Mouse (Mus musculus): Measurements from ENCODE around the gene L3mbtl2.

L3mbtl2 gene

DNA sequence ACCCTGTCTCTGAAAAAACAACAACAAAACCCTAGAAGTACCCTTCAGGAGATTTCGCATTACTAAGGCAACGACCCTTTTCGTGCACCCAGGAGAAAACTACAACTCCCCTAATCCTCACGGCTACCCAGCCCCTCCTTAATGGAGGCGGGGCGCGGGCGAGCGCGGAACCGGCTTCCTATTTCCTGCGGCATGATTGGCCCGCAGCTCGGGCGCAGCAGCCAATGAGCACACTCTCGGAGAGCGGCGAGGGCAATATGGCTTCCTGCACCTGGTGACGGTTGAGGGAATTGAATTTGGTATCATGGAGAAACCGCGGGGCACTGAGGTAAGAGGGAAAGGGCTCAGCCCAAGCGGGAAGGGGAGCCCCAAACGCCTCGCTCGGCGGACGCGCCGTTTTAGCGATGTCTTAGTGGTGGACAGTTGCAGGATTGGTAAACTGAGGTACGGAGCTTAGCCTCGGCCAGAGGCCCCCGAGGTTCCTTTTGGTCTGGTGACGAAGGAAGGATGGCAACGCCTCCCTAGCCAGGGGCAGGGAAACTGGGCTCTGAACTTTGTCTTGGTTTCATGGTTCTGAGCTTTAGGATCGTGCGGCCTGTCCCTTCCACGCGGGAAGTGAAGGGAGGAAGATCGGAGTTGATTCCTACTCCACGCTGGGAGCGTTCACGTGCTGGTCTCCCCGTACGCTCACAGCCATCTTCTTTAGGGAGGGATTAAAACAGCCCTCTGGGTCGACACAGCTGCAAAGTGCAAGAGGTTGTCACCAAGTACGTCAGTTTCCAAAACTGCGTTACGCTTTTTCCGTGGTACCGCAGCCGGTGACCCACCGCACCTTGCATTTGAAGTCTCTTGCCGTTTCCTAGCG lies at the start of gene L3mbtl2:
Gene L3mbtl2, plus strand, starts transcription at position 193 of the 865 bp plus-strand sequence.
- in situ Hi-C loops (cut with MboI, MseI) = loop anchor here (5.0 kb wide), 1 partner anchor 47 kb away; no protein-coding TSS in a partner anchor

DNA sequence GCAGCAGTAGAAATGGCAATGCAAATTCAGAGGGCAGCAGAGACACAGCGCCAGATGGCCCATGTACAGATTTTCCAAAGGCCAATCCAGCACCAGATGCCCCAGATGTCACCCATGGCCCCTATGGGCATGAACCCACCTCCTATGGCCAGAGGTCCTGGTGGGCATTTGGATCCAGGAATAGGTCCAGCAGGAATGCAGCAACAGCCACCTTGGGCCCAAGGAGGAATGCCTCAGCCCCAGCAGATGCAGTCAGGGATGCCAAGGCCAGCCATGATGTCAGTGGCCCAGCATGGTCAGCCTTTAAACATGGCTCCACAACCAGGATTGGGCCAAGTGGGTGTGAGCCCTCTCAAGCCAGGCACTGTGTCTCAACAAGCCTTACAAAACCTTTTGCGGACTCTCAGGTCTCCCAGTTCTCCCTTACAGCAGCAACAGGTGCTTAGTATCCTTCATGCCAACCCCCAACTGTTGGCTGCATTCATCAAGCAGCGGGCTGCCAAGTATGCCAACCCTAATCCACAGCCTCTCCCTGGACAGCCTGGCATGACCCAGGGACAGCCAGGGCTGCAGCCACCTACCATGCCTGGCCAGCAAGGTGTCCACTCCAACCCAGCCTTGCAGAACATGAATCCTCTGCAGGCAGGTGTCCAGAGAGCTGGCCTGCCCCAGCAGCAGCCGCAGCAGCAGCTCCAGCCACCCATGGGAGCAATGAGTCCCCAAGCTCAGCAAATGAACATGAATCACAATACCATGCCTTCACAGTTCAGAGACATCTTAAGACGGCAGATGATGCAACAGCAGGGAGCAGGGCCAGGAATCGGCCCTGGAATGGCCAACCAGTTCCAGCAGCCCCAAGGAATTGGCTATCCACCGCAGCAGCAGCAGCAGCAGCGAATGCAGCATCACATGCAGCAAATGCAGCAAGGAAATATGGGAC lies 13.9 kb upstream of the L3mbtl2 start:
- in situ Hi-C loops (cut with MboI, MseI) = no loop called here

DNA sequence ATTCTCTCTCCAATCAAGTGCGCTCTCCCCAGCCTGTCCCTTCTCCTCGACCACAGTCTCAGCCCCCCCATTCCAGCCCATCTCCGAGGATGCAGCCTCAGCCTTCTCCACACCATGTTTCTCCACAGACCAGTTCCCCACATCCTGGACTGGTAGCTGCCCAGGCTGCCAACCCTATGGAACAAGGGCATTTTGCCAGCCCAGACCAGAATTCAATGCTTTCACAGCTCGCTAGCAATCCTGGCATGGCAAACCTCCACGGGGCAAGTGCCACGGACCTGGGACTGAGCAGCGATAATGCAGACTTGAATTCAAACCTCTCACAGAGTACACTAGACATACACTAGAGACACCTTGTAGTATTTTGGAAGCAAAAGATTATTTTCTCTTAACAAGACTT lies 13.1 kb upstream of the L3mbtl2 start:
- in situ Hi-C loops (cut with MboI, MseI) = no loop called here

DNA sequence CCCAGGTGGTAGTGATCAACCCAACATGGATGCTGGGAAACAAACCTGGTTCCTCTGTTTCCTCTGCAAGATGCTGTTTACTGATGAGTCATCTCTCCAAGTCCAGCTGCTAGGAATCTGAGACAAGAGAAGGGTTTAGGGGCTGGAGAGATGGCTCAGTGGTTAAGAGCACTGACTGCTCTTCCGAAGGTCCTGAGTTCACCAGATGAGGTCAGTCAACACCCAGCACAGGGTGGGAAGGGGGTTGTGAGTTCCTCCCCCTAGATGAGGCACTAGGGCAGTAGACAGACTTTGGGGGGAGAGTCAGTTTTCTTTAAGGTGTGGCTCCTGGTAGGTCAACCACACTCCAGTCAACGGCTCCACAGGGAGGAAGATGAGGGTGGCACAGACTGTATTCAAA lies 2.0 kb upstream of the L3mbtl2 start:
- in situ Hi-C loops (cut with MboI, MseI) = loop anchor here (5.0 kb wide), 1 partner anchor 44 kb away; no protein-coding TSS in a partner anchor

DNA sequence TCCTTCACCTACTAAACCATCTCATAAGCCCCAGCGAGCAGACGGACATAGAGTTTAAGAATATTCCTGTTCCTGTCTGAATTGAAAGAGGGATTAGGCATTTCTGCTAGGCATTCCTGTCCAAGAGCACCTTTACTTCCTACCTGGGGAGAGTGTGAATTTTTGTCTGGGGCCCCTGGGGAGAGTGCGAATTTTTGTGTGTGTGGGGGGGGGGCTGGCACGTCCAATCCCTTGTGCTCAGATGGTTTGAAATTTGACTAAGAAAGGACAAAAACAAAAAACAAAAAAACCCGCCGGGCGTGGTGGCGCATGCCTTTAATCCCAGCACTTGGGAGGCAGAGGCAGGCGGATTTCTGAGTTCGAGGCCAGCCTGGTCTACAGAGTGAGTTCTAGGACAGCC lies 408 bp upstream of the L3mbtl2 start:
- in situ Hi-C loops (cut with MboI, MseI) = loop anchor here (5.0 kb wide), 1 partner anchor 46 kb away; no protein-coding TSS in a partner anchor

DNA sequence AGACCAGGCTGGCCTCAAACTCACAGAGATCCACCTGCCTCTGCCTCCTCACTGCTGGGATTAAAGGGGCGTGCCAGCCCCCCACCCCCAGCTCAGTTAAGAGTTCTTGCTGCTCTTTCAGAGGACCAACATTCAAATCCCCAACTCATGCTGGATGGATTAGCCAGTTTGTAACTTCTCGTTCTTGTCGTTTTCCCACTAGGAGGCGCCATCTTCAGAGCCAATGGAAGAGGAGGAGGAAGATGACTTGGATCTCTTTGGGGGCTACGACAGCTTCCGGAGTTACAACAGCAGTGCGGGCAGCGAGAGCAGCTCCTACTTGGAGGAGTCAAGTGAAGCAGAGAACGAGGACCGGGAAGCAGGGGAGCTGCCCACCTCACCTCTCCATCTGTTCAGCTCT lies 3.3 kb downstream of the L3mbtl2 start:
- in situ Hi-C loops (cut with MboI, MseI) = no loop called here

DNA sequence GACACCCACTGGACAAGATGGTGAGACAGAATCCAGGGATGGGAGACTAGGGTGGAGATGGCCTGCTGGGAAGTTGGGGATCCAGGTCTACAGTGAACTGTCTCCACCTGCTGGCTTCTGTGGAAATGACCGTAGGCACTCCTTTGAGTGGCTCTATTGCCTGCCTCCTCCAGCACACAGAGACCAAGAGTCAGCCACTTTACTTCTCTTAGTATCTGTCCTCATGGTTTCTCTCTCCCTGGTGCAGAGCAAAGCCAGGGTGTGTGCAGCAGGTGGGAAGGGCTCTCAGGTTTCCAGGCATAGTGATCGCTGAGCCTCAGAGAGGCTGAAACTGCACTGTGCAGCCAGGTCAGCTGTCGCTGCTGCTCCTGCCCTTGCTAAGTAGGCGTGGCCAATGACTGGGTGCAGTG lies 6.5 kb downstream of the L3mbtl2 start:
- in situ Hi-C loops (cut with MboI, MseI) = no loop called here

DNA sequence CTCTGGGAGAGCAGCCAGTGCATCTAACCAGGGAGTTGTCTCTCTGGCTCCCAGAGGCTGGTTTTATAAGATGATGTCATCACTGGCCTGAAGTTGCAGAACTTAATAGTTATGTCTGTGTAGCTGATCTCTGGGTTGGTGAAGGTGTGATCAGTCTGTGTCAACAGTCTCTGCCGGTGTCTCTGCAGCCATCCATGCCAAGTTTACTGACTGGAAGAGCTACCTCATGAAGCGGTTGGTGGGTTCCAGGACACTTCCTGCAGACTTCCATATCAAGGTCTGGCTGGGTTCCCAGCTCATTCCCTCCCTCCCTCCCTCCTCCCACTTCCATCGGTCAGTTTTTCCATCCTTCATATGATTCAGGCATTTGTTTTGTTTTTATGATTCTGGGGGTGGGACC lies 12.9 kb downstream of the L3mbtl2 start:
- in situ Hi-C loops (cut with MboI, MseI) = no loop called here

DNA sequence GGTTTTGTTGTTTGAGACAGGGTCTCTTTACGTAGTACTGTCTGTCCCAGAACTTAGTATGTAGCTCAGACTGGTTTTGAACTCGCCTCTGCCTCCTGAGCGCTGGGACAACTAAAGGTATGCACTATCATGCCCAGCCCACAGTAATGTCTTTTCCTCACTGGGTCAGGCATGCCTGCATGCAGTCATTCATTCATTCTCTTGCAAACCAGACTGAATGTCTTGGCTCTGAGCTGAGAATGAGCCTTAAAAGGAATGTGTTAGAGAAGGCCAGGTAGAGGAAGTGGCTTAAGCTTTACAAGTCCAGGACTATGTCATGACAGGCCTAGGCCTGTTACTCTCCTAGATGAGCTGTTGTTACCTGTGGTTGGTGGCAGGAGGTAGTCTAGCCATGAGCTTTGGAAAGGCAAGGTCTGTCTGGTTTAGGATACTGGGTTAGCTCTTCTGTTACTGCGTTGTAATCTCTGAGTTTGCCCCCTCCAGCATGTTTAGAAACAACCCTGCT lies 16.7 kb downstream of the L3mbtl2 start:
- in situ Hi-C loops (cut with MboI, MseI) = no loop called here

DNA sequence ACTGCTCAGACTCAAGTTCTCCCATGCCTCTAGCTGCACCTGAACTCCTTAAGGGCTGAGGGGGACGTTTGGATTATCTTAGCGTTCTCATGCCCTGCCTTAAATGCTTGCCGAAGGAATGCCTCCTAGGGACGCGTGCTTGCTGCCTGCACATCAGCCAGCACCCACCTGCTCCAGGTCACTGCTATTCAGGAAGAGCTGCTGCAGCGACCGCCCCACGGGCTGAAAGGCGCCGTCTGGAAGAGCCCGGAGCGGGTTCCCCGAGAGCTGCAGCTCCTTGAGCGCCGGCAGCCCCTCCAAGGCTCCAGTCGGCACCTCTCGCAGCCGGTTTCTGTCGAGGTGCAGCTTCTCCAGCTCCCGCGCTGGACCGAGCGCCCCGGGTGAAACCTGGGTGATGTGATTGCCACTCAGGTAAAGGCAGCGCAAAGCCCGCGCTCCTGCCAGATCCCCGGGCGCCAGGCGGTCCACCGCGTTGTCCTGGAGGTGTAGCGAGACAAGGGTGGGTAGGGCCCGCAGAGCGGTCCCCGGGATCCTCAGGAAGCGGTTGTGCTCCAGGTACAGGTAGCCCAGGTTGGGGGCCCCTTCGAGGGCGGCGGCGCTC lies 29.8 kb downstream of the L3mbtl2 start:
- in situ Hi-C loops (cut with MboI, MseI) = no loop called here

DNA sequence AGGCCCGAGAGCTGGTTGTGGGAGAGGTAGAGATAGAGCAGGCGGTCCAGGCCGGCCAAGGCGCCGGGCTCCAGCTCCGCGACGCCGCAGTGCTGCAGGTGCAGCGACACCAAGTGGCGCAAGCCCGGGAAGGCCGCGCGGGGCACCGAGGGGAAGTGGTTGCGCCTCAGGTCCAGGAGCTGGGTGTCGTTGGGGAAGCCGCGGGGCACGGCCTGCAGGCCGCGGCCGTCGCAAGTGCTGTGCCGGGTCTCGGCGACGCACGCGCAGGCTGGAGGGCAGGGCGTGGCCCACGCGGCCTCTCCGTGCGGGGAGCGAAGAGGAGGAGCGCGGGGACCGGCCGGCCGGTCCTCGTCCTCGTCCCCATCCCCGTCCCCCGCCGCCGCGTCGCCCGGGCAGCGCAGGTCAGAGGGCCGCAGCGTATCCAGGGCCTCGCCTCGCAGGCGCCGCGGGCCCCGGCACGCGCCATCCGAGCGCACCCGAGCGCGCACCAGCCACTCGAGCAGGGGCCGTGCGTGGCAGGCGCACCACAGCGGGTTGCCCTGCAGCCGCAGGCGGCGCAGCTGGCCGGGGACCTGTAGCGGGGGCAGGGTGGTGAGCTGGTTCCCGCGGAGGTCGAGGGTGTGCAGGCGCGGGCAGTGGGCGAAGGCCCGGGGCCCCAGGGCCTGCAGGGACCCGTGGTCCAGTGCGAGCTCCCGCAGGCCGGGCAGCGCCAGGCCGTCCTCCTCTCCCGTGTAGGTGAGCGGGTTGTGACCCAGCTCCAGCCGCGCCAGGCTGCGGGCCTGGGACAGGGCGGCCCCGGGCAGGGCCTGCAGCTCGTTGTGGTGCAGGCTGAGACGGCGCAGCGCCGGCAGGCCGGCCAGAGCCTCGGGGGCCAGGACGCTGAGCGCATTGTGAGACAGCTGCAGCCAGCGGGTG lies 30.5 kb downstream of the L3mbtl2 start:
- in situ Hi-C loops (cut with MboI, MseI) = no loop called here

DNA sequence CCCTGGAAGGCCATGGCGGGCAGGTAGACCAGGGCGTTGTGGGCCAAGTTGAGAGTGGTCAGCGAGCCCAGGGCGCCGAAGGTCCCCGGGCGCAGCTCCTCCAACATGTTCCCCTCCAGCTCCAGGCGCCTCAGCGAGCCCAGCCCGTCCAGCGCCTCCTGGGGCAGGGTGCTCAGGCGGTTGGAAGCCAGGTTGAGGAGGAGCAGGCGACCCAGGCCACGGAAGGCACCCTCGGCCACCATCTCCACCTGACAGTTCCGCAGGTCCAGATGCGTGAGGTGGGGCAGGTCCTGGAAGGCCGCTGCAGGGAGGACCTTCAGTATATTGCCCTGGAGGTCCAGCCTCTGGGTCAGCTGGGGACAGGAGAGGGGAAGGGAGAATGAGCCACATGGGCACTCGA lies 31.2 kb downstream of the L3mbtl2 start:
- in situ Hi-C loops (cut with MboI, MseI) = no loop called here

DNA sequence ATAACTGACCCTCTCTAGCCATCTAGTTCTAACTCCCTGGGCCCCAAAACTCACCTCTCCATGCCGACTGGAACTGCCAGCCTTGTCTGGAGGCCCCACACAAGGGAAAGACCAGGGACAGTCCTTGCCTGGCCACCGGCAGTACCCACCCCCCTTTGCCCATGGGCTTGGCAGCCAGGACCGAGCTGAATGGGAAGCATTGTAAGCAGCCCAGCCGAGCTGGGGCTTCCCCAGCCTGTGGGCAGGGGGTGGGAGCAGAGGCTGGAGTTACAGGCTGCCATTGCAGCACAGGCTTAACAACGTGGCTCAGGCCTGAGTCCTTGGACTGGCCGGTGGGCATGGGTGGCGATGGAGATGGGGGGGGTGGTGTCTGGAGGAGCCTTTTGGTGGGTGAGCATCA lies 33.5 kb downstream of the L3mbtl2 start, which contains the start of gene Chadl:
Gene Chadl, minus strand, starts transcription at position 113 of the 400 bp plus-strand sequence.
- in situ Hi-C loops (cut with MboI, MseI) = no loop called here

DNA sequence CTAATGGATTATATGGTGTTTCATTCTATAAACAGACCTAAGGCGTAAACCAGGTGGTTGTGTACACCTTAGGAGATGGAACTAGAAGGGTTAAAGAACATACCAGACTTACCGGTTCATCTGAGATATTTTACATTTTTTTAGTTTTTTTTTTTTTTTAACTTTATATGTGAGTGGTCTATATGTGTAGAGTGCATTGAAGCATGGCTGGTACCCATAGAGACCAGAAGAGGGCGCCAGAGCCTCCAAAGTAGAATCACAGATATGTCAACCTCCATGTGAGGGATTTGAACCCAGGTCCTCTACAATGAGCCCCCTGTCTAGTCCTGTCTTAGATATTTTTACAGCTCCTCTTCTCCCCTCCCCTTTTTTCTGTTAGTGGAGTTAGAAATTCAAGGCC lies 34.2 kb downstream of the L3mbtl2 start:
- in situ Hi-C loops (cut with MboI, MseI) = no loop called here

DNA sequence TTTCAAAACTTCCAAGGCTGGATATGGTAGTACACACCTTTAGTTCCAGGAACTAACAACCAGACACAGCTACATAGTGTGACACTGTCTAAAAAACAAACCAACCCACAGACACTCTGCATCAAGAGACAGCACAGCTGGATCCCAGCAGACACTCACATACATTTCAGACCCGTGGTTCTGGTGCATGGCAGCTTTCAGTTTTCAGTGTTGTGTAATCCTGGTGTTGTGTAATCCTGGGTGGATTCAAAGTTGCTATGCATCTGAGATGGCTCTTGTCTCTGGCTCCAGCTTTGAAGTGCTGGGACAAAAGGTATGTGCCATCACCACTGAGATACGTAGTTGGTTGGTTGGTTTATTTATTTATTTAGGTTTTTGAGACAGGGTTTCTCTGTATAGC lies 34.8 kb downstream of the L3mbtl2 start:
- in situ Hi-C loops (cut with MboI, MseI) = no loop called here

DNA sequence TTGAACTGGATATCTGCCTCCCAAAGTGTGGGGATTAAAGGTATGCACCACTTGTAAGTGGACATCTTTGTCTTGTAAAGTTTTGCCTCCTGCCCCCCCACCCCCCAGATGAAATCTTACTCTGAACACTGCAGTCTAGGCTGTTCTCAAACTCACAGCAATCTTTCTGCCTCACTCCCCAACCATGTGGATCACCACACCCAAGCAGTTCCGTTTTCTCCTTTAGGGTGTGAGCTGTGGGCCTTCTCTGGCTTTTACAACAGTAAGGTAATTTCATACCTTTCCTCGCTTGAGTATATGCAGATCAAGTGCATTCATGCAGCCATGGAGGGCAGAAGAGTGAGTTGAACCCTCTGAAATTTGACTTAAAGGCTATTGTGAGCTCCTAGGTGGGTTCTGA lies 36.5 kb downstream of the L3mbtl2 start:
- in situ Hi-C loops (cut with MboI, MseI) = loop anchor here (5.0 kb wide), 1 partner anchor 63 kb away; no protein-coding TSS in a partner anchor

DNA sequence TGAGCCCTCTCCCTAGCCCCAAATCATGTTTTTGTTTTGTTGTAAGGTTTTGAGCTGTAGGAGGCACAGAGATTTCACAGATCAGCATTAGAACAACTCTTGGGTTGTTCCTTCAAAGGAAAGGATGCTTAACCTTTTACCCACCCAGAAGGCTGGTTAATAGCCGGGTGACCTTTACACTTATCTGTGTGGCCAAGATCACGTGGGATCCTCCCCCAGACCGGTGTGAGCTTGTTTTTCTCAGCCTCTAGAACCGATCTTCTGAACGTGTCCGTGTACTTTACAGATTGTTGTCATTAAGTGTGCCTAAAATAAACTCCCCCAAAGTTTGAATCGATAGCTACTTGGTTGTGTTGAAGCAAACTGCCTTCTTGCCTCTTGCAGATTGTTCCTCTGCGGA lies 36.9 kb downstream of the L3mbtl2 start:
- in situ Hi-C loops (cut with MboI, MseI) = loop anchor here (5.0 kb wide), 1 partner anchor 63 kb away; no protein-coding TSS in a partner anchor

DNA sequence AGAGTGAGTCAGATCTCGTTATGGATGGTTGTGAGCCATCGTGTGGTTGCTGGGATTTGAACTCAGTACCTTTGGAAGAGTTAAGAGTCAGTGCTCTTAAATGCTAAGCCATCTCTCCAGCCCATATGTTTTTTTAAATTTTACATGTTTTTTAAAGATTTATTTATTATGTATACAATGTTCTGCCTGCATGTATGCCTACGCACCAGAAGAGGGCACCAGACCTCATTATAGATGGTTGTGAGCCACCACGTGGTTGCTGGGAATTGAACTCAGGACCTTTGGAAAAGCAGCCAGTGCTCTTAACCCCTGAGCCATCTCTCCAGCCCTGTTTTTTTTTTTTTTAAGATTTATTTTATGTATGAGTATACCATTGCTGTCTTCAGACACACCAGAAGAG lies 37.7 kb downstream of the L3mbtl2 start:
- in situ Hi-C loops (cut with MboI, MseI) = loop anchor here (5.0 kb wide), 1 partner anchor 64 kb away; no protein-coding TSS in a partner anchor

DNA sequence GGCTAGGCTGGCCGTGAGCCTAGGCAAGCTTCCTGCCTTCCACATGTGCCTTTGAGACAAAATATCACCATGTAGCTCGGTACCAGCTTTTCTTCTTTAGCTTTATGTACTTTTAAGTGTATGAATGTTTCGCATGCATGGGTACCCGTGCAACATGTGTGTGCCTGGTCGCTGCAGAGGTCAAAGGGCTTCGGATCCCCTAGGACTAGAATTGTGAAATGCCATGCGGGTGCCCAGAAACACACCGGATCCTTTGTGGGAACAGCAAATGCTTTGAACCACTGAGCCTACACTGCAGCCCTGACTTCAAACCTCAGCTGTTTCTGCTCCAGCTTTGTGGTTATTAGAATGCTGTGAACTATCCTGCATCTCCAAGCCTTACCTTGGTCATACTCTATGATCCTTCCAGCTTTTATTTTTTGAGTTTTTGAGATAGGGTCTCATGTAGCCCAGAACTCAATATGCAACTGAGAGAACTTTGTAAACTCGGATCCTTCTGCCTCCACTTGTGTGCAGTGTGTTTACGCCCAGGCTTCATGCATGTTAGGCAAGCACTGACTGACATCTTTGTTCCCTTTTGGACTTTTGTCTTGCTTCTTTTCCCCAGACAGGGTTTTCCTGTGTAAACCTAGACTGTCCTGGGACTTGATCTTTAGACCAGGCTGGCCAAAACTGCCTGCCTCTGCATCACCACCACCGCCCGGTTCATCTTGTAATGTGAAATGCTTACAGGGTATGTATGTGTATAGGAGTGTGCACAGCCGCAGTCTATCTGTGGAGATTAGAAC lies 38.8 kb downstream of the L3mbtl2 start:
- in situ Hi-C loops (cut with MboI, MseI) = loop anchor here (5.0 kb wide), 1 partner anchor 65 kb away; no protein-coding TSS in a partner anchor

All from regulatory T cell (primary cell).